Mouse (Mus musculus) cerebellum, adult 2 months (tissue): Measurements from ENCODE around the gene Tbxa2r.

Experiments
- CTCF ChIP-seq: fragments of 200-500 bp; IDR thresholded peaks from 2 replicates; pipeline ENCODE4 v1.5.1; 2011; ENCODE audit warnings: low read depth, mild to moderate bottlenecking, control low read depth, low read length, moderate library complexity, borderline replicate concordance; ENCODE audit not compliant: insufficient read depth
- POLR2A ChIP-seq: fragments of 200-500 bp; IDR thresholded peaks from 2 replicates; pipeline ENCODE4 v1.6.1; 2011; ENCODE audit warnings: low read length, control low read depth, borderline replicate concordance; ENCODE audit not compliant: insufficient read depth

- TF ChIP-seq CTCF (no peak), POLR2A (no peak)
These were observed 37.3 kb downstream of the Tbxa2r start, which contains the start of gene 4930404N11Rik for GRCm38 (mm10) chr10:81365672-81366476.
